Mouse (Mus musculus) midbrain, embryonic 10.5 days (tissue): ENCODE results near the gene Ppfia2. TPM values are rescaled to one million over a fixed set of nuclear protein-coding genes. Genes with fewer than 3 reads are reported as not detected.

ENCODE experiments used
- DNase-seq: peaks from one replicate; pipeline ENCODE4 v3.0.0-alpha.2; 2017; ENCODE audit warnings: low spot score
- H3K27ac ChIP-seq: fragments of 300-500 bp; sonication (generic); replicated peaks from 2 replicates; pipeline ENCODE4 v1.5.1; 2016; ENCODE audit warnings: mild to moderate bottlenecking
- H3K27me3 ChIP-seq: fragments of 300-500 bp; sonication (generic); 2 replicates; pipeline ENCODE4 v1.6.1; 2016; ENCODE audit warnings: low read depth, mild to moderate bottlenecking; ENCODE audit not compliant: poor library complexity, severe bottlenecking
- H3K36me3 ChIP-seq: fragments of 300-500 bp; sonication (generic); 2 replicates; pipeline ENCODE4 v1.6.1; 2016; ENCODE audit warnings: mild to moderate bottlenecking, moderate library complexity
- H3K4me1 ChIP-seq: fragments of 300-500 bp; sonication (generic); 2 replicates; pipeline ENCODE4 v1.6.1; 2016
- H3K4me3 ChIP-seq: fragments of 300-500 bp; sonication (generic); 2 replicates; pipeline ENCODE4 v1.5.1; 2016; ENCODE audit warnings: mild to moderate bottlenecking, moderate library complexity
- H3K9me3 ChIP-seq: fragments of 300-500 bp; sonication (generic); replicated peaks from 2 replicates; pipeline ENCODE4 v1.6.1; 2016; ENCODE audit warnings: mild to moderate bottlenecking
- WGBS: fragments of 180-500 bp; shearing (Covaris S2); methylation state at CpG from one replicate; pipeline ENCODE4 v1.1.7; 2016; 5-methylcytosine and 5-hydroxymethylcytosine counted together
- polyA plus RNA-seq: library from polyadenylated mRNA; unstranded; fragments of >200 nt; fragmentation: Nextera tagmentation; extraction: Ambion mirVana; gene quantifications from 2 replicates; pipeline ENCODE4 v1.2.1, GENCODE M21; 2016

The Ppfia2 gene
- polyA plus RNA-seq, 1 experiment from 2014 or later: 1.3 TPM

DNA sequence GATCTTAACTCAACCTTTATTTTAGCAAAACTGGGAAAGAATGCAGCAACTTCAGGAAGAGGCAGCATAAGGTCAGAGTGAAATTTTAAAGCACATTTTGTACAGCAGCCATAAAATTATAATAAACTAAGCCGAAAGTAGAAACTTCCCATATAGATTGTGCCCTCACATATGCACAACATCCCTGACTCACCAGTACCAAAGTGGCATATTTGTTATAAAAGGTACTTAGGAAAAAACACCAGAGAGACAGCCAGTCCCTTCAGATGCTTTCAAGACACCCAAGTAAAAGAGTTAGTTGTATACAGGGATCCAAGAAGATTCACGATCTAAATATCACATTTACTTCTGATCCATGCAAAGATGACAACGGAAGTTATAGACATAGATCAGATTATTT, 468.7 kb downstream of the Ppfia2 start:
- H3K4me1 ChIP-seq: no peaks in the 10 kb centered on the region
- H3K36me3 ChIP-seq: no peaks in the 10 kb centered on the region
- 94% methylated on average over 3 of the region's 3 CpGs for WGBS
- H3K9me3 ChIP-seq: no peaks in the 10 kb centered on the region
- H3K27ac ChIP-seq: no peak overlapping the region
- DNase-seq: no peak
- H3K27me3 ChIP-seq: no peaks in the 10 kb centered on the region
- no peak overlapping the region for H3K4me3 ChIP-seq

DNA sequence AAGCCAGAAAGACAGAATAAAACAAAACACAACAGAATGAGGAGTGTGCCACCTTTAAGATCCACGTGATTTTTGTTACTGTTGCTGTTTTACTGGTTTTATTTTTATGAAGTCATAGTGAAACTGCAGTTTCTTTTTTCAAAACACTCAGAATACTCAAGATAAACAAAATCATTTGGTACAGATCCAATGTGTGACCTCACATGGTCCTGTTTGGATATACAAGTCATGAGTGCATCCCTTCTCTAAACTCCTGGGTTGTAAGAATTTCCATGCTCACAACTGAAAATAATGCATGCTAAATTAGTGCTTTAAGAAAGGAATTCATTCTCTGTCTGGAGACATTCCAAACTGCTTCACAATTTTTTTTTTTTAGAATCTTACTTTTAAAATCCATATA, 469.3 kb downstream of the Ppfia2 start:
- Histone ChIP-seq H3K27ac (no peak overlapping the region), H3K4me3 (no peak overlapping the region), H3K9me3 (no peaks in the 10 kb centered on the region), H3K27me3 (no peaks in the 10 kb centered on the region), H3K4me1 (no peaks in the 10 kb centered on the region), H3K36me3 (no peaks in the 10 kb centered on the region)
- WGBS: 75% methylated on average over 1 of the region's 1 CpGs
- no peak for DNase-seq

DNA sequence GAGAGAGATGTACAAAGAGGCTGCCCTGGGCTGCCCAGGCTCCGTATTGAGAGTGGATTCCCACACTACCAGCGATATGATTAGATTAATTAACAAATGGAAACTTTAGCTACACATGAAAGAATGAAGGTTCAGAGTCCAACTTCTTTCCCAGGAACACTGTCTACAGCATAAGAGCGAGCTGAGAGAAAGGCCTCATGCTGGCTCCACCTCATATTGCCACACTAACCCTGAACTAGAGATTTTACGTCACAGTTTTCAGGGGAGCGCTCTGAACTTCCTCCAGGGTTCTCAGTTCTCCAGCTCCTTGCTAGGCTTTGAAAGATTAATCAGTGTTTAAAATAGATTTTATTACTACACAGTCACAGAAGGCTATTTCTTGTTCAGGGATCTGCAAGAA, 471.2 kb downstream of the Ppfia2 start:
- H3K4me1 ChIP-seq: no peaks in the 10 kb centered on the region
- no peak overlapping the region for H3K4me3 ChIP-seq
- H3K27me3 ChIP-seq: no peaks in the 10 kb centered on the region
- H3K9me3 ChIP-seq: no peaks in the 10 kb centered on the region
- no peak for DNase-seq
- no peak overlapping the region for H3K27ac ChIP-seq
- no peaks in the 10 kb centered on the region for H3K36me3 ChIP-seq
- 80% methylated on average over 5 of the region's 5 CpGs for WGBS

DNA sequence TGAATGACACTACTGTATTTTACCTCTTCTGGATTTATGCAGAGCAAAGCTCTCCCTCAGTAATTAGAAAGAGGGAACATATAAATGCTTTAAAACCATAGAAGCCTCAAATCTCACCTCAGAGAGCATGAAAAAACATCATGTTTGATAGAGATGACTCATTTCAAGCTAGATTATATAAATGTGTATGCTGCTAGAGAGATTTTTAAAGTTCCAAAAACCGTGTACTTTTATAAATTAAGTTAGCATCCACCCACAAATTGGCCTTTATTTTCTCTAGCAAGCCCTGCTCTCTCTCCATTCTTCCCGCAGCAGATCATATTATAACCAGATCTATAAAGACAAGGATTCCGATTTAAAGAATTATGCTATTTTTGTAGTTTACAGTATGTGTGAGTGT, 488.9 kb downstream of the Ppfia2 start:
- Histone ChIP-seq H3K27me3 (no peaks in the 10 kb centered on the region), H3K36me3 (no peaks in the 10 kb centered on the region), H3K27ac (no peak overlapping the region), H3K4me1 (no peaks in the 10 kb centered on the region), H3K4me3 (no peak overlapping the region), H3K9me3 (no peaks in the 10 kb centered on the region)
- WGBS: 87% methylated on average over 3 of the region's 3 CpGs
- DNase-seq: no peak

DNA sequence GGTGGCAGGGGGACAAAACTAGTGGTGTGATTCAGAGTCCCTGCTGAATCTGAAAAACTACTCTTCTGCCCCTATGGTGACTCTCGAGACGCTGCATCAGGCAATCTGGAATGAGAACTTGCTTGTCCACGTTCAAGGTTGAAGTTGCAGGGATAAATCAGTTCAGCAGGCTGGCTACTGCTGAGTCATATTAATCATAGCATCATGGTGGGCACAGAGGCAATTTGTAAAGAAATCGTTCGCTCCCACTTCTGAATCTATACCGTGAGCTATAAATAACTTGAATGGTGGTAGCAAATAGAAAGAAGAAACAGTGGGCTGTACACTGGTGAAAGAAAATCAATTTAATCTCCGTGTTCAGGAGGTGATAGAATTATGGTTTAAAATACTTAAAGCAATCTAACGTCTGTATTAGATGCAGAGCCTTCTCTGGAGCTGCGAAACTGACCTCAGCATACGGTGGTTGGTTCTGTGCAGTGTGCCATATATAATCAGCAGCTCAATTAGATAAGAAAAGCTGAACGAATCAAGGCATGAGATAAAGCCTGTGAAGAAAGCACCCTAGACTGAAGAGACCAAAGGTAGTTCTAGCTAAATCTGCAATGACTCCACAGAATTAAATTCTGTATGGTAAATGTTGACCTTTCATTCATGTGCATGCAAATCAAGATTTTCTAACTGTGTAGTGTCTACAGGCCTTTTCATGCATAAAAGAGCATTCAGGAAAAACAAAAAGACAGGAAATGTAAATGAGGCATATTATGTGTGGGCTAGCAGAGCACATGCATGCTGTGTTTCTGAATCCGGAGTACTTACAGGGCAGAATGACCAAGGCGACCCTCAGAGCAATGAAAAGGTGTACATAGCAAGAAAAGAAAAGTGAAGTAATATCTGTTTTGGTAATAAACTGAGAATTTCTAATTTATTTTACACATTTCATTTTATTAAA, 505.3 kb downstream of the Ppfia2 start:
- H3K27me3 ChIP-seq: no peaks in the 10 kb centered on the region
- WGBS: 77% methylated on average over 13 of the region's 13 CpGs

More for the DNA sequence above, 505.3 kb downstream of the Ppfia2 start:
- Histone ChIP-seq H3K36me3 (no peaks in the 10 kb centered on the region), H3K9me3 (no peaks in the 10 kb centered on the region), H3K4me3 (no peak overlapping the region), H3K27ac (no peak overlapping the region), H3K4me1 (peaks cover 9% of the 10 kb centered on the region; the same call in 1 of the 2 replicates)
- no peak for DNase-seq
